12 mouse cellular contexts compared by ENCODE assay signal in the genomic region with DNA sequence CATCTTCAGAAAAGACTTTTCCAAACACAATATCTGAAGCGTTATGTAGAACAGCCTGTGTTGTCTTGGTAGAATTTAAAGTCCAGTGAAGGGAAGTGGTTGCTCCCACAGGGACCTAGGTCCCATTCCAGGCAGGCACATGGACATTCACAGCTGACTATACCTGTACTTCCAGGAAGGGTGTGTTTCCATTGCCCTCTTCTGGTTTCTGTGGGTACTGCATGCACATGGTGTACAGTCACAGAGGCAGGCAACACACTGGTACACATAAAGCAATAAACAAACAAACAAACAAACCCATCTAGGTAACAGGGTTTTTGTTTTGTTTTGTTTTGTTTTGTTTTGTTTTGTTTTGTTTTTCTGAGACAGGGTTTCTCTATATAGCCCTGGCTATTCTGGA. TPM values are rescaled to one million over a fixed set of nuclear protein-coding genes. Genes with fewer than 3 reads are reported as not detected.
DNase-seq lines count a peak whose midpoint lies in the region; ATAC-seq and TF ChIP-seq lines count a peak whose summit lies in the region.
"Had no signal": no experiment of that assay in that cellular context is flagged by ENCODE, and none has a peak within 500 bp of the region (broad histone marks: within the 10 kb centered on the region; RNA-seq: fewer than 3 reads in every experiment).

No protein-coding gene starts in this region.

- no peaks in the 10 kb centered on the region for H3K9me3 ChIP-seq in lung, embryonic 14.5 days (ENCODE audit: low read depth, low read length)
- H3K9me3 ChIP-seq: intestine, embryonic 15.5 days; liver, embryonic 15.5 days had no signal

- peak; percentile 73 for TF ChIP-seq CTCF in lung, embryonic 14.5 days (IDR thresholded peaks at IDR 0.05; ENCODE audit: low read depth)
- peak; percentile 48; the same call in 1 of the 2 replicates for TF ChIP-seq CTCF in brain, embryonic 14.5 days (IDR thresholded peaks at IDR 0.05; ENCODE audit: borderline replicate concordance, extremely low read depth, insufficient read depth, insufficient read length)

- DNase-seq in embryo, embryonic 10.5 days (ENCODE audit: low spot score) = peak; percentile 48
- DNase-seq in embryo, embryonic 9.5 days (ENCODE audit: extremely low spot score) = no peak
- DNase-seq in lung, embryonic 14.5 days = peak; percentile 37
- DNase-seq in lung, postnatal 4 days = no peak
- DNase-seq in brain, embryonic 14.5 days (ENCODE audit: low read depth) = no peak
- peak; percentile 42 for DNase-seq in retina, postnatal 1 day
- no peak for DNase-seq in cerebellum, adult 11 months
- DNase-seq in heart, postnatal 14 days = no peak
- DNase-seq: gastrocnemius, postnatal 10 days had no signal

- intact Hi-C loops in heart, postnatal 14 days (cut with DNase I) = no loop called here

- H3K36me3 ChIP-seq in lung, embryonic 14.5 days (ENCODE audit: insufficient read depth) = no peaks in the 10 kb centered on the region
- H3K36me3 ChIP-seq: intestine, embryonic 15.5 days; liver, embryonic 15.5 days; neural tube, embryonic 13.5 days had no signal

- no peak overlapping the region for H3K4me3 ChIP-seq in lung, embryonic 14.5 days (ENCODE audit: low read depth, low read length)
- H3K4me3 ChIP-seq: intestine, embryonic 15.5 days; liver, embryonic 15.5 days; neural tube, embryonic 13.5 days had no signal

- no peak overlapping the region for H3K4me2 ChIP-seq in lung, embryonic 14.5 days
- H3K4me2 ChIP-seq: intestine, embryonic 15.5 days; liver, embryonic 15.5 days; neural tube, embryonic 13.5 days had no signal

- WGBS in lung, embryonic 14.5 days = 96% methylated on average over 1 of the region's 1 CpGs

- no peak overlapping the region for H3K27ac ChIP-seq in lung, embryonic 14.5 days (ENCODE audit: low read depth)
- H3K27ac ChIP-seq: intestine, embryonic 15.5 days; liver, embryonic 15.5 days; neural tube, embryonic 13.5 days had no signal

- no peaks in the 10 kb centered on the region for H3K4me1 ChIP-seq in lung, embryonic 14.5 days (ENCODE audit: insufficient read depth)
- H3K4me1 ChIP-seq: intestine, embryonic 15.5 days; liver, embryonic 15.5 days; neural tube, embryonic 13.5 days had no signal

- no peak overlapping the region for H3K9ac ChIP-seq in lung, embryonic 14.5 days
- H3K9ac ChIP-seq: intestine, embryonic 15.5 days; liver, embryonic 15.5 days; neural tube, embryonic 13.5 days had no signal

- TF ChIP-seq POLR2A in brain, embryonic 14.5 days (IDR thresholded peaks at IDR 0.05; ENCODE audit: borderline replicate concordance, extremely low read depth, insufficient read depth, insufficient read length, poor library complexity, severe bottlenecking) = no peak

- ATAC-seq in lung, embryonic 14.5 days (ENCODE audit: insufficient read depth) = no peak
- ATAC-seq: intestine, embryonic 15.5 days had no signal

- H3K27me3 ChIP-seq in lung, embryonic 14.5 days (ENCODE audit: insufficient read depth, low read length) = no peaks in the 10 kb centered on the region; the same call in 1 of the 2 replicates

RNA-seq across cellular contexts. Expression of gene Flt1, which starts 7.9 kb away (rescaled TPM):
- 18.4 and 22.9 TPM in 2 replicates for polyA plus RNA-seq in lung, embryonic 14.5 days (2014; fragmentation: Nextera tagmentation; extraction: Ambion mirVana)
- 4.5 and 8.1 TPM in 2 replicates for polyA plus RNA-seq in brain, embryonic 14.5 days (2012; rRNA removed)
- 10 to 100 TPM; 62.5 to 63.6 TPM for total RNA-seq in heart, postnatal 14 days (2021)

Comparison
In these comparisons a context has a peak if more than half of its experiments do, and no peak if none do; other contexts are left out.
1. DNase-seq: peak in embryo, embryonic 10.5 days (single experiment), lung, embryonic 14.5 days (single experiment) and retina, postnatal 1 day (single experiment); none in embryo, embryonic 9.5 days (single experiment), lung, postnatal 4 days (0 of 2), brain, embryonic 14.5 days (single experiment), cerebellum, adult 11 months (single experiment) and heart, postnatal 14 days (0 of 2).